Mouse (Mus musculus) liver, postnatal 0 days (tissue): Measurements from ENCODE around the gene Tnip1. TPM values are rescaled to one million over a fixed set of nuclear protein-coding genes. Genes with fewer than 3 reads are reported as not detected.
"Not testable (repeated sequence)": the region's sequence is repeated elsewhere in the genome, so short reads cannot be mapped to it uniquely, and the experiment has no call there.

ENCODE experiments used
- ATAC-seq: fragments of 200-750 bp; cut with Nextera tagmentation; 2 replicates; pipeline ENCODE4 v1.8.0; 2017; ENCODE audit warnings: mild to moderate bottlenecking, moderate library complexity
- DNase-seq: peaks from one replicate; pipeline ENCODE4 v3.0.0-alpha.2; 2016
- H3K27ac ChIP-seq: fragments of 300-500 bp; sonication (generic); 2 replicates; pipeline ENCODE4 v1.5.1; 2014; ENCODE audit warnings: antibody characterized with exemption, moderate library complexity, mild to moderate bottlenecking, low read depth
- H3K27me3 ChIP-seq: fragments of 300-500 bp; sonication (generic); 2 replicates; pipeline ENCODE4 v1.6.1; 2014; ENCODE audit warnings: low read length, control low read depth, mixed read lengths; ENCODE audit not compliant: insufficient read depth
- H3K36me3 ChIP-seq: fragments of 300-500 bp; sonication (generic); replicated peaks from 2 replicates; pipeline ENCODE4 v1.6.1; 2014; ENCODE audit warnings: mild to moderate bottlenecking, control low read depth, low read length, moderate library complexity, mixed read lengths; ENCODE audit not compliant: insufficient read depth
- H3K4me1 ChIP-seq: fragments of 300-500 bp; sonication (generic); 2 replicates; pipeline ENCODE4 v1.6.1; 2014; ENCODE audit warnings: antibody characterized with exemption, mild to moderate bottlenecking, control low read depth; ENCODE audit not compliant: insufficient read depth
- H3K4me2 ChIP-seq: fragments of 300-500 bp; sonication (generic); 2 replicates; pipeline ENCODE4 v1.6.1; 2014; ENCODE audit warnings: low read depth, mild to moderate bottlenecking, low read length, moderate library complexity, mixed read lengths
- H3K4me3 ChIP-seq: fragments of 300-500 bp; sonication (generic); 2 replicates; pipeline ENCODE4 v1.5.1; 2014; ENCODE audit warnings: low read depth, low read length
- H3K9ac ChIP-seq: fragments of 300-500 bp; sonication (generic); replicated peaks from 2 replicates; pipeline ENCODE4 v1.6.1; 2014; ENCODE audit warnings: mild to moderate bottlenecking, moderate library complexity
- H3K9me3 ChIP-seq: fragments of 300-500 bp; sonication (generic); 2 replicates; pipeline ENCODE4 v1.6.1; 2016; ENCODE audit warnings: mild to moderate bottlenecking, control low read depth, low read length, mixed read lengths
- CTCF ChIP-seq: sonication (generic); IDR thresholded peaks from 2 replicates; pipeline ENCODE4 v1.5.1; 2016; ENCODE audit warnings: antibody characterized with exemption, low read depth
- EP300 ChIP-seq: IDR thresholded peaks from 2 replicates; pipeline ENCODE4 v1.6.1; 2016; ENCODE audit warnings: antibody characterized with exemption, low read depth, mild to moderate bottlenecking
- WGBS: fragments of 180-500 bp; shearing (Covaris S2); extraction: QIAGEN DNeasy Blood & Tissue Kit; methylation state at CpG from one replicate; pipeline ENCODE4 v1.1.7; 2014; ENCODE audit not compliant: insufficient replicate concordance; 5-methylcytosine and 5-hydroxymethylcytosine counted together
- polyA plus RNA-seq: library from polyadenylated mRNA; unstranded; fragments of >200 nt; fragmentation: Nextera tagmentation; extraction: Ambion mirVana; gene quantifications from 2 replicates; pipeline ENCODE4 v1.2.1, GENCODE M21; 2015

Tnip1 gene
- polyA plus RNA-seq, 1 experiment from 2014 or later, result 5.2 TPM

DNA sequence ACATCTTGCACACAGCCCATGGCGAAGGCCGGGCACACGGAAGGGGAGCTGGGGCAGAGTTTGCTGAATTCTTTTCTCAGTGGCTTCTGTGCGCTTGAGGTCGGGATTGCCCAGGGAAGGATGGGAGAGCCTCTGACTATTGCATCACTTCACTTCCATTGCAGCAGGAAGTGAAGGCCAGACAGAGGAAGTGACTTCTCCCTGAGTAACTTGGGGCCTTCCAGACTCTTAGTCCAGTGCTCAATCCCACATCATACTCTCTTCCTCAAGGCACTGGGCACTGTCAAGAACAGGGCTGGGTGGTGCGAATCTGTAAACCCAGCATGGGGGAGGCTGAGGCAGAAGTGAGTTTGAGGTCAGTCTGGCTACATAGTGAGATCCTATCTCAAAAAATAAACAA is 2.5 kb upstream of the Tnip1 start:
- no peak for ATAC-seq
- no peak for TF ChIP-seq EP300
- TF ChIP-seq CTCF, result no peak
- Histone ChIP-seq H3K27ac (no peak overlapping the region), H3K36me3 (no peaks in the 10 kb centered on the region), H3K4me3 (no peak overlapping the region), H3K9ac (no peak overlapping the region), H3K4me2 (no peak overlapping the region), H3K27me3 (no peaks in the 10 kb centered on the region), H3K4me1 (peaks cover 12% of the 10 kb centered on the region), H3K9me3 (no peaks in the 10 kb centered on the region)
- 55% methylated on average over 6 of the region's 6 CpGs for WGBS
- no peak for DNase-seq

DNA sequence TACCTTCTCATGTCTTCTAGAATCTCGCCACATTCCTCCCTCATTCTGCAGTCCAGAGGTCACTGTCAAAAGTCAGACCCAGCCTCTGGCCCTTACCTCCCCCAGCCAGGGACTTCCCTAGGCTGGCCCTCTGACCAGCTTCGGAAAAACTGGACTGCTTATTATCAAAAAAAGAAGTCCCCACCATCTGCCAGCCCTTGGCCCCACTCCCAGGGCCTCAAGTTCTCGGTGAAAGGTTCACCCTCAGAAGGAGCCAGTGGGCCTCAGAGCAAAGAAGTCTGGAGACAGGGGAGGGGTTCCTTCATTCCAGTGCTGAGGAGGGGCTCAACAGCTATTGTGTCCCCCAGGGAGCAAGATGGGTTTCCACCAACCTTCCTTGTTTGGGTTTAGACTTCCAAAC is 796 bp downstream of the Tnip1 start:
- Histone ChIP-seq H3K4me3 (no peak overlapping the region), H3K4me2 (no peak overlapping the region), H3K27me3 (no peaks in the 10 kb centered on the region), H3K9ac (no peak overlapping the region), H3K27ac (no peak overlapping the region), H3K4me1 (peaks cover 26% of the 10 kb centered on the region), H3K36me3 (no peaks in the 10 kb centered on the region), H3K9me3 (no peaks in the 10 kb centered on the region)
- DNase-seq, result no peak
- WGBS, result 49% methylated on average over 3 of the region's 3 CpGs
- no peak for ATAC-seq
- TF ChIP-seq EP300 (no peak), CTCF (no peak)

DNA sequence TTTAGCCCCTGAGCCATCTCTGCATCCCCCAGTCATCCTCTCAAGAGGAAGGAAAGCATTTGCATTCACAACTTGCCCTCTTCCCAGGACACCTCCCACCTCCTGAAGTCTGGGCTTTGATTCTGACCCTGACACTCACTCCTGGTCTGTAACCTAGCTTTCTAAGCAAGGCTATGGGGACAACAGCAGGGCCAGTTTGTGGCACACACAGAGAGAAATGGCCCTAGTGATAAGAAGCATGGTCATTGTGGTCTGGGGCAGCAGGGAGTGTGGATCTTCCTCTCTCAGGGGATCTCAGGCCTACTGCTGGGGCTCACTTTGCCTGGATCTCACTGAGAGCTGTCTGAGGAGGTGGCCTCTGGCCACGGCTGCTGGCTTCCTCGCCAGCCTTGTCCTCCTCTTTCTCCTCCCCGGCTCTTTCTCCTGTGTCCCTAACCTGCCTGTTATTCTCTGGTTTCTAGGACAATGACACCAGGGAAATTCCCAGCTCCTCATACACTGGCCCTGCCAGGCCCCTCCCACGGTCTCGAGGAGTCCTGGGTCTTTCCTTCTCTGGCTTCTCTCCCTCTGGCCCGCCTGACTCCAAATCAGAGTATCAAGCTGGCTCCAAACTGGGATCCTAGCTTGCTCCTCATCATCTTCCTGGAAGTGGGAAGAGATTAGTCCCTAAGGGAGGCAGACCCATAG is 1.4 kb downstream of the Tnip1 start:
- DNase-seq, result no peak

DNA sequence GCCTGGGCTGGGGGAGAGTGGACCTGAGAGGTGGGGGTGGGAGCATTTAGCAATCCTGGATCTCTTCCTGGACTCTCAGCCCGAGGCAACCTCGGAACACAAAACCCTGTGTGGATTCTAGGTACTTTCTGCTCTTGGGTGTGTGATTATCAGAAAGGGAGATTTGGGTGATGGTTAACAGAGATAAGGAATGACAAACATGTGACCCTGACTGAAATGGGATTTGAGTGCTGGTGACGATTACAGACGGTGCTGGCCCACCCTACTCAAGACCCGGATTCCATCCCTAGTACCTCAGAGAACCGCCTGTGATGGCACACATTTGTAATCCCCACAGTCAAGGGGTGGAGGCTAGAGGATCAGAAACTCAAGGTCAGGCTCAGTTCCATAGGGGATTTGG is 2.5 kb downstream of the Tnip1 start:
- H3K9me3 ChIP-seq, result no peaks in the 10 kb centered on the region
- H3K27me3 ChIP-seq, result no peaks in the 10 kb centered on the region
- WGBS, result 61% methylated on average over 6 of the region's 6 CpGs
- no peak overlapping the region for H3K9ac ChIP-seq
- ATAC-seq (no peak), DNase-seq (no peak)
- no peak overlapping the region for H3K4me3 ChIP-seq
- H3K36me3 ChIP-seq, result no peaks in the 10 kb centered on the region
- H3K4me1 ChIP-seq, result peaks cover 27% of the 10 kb centered on the region
- H3K27ac ChIP-seq, result no peak overlapping the region
- H3K4me2 ChIP-seq, result no peak overlapping the region
- TF ChIP-seq CTCF (no peak), EP300 (no peak)

More for the DNA sequence above, 1.4 kb downstream of the Tnip1 start:
- TF ChIP-seq EP300 (no peak), CTCF (no peak)
- Histone ChIP-seq H3K36me3 (no peaks in the 10 kb centered on the region), H3K4me1 (peaks cover 29% of the 10 kb centered on the region), H3K4me2 (no peak overlapping the region), H3K9ac (no peak overlapping the region), H3K27me3 (no peaks in the 10 kb centered on the region), H3K9me3 (no peaks in the 10 kb centered on the region), H3K4me3 (no peak overlapping the region), H3K27ac (0 out of 2 replicates have a peak overlapping the region, but pooled peaks have one; percentile 1)
- 58% methylated on average over 6 of the region's 6 CpGs for WGBS
- 0 out of 2 replicates have a peak, but pooled peaks have one; percentile 8 for ATAC-seq

DNA sequence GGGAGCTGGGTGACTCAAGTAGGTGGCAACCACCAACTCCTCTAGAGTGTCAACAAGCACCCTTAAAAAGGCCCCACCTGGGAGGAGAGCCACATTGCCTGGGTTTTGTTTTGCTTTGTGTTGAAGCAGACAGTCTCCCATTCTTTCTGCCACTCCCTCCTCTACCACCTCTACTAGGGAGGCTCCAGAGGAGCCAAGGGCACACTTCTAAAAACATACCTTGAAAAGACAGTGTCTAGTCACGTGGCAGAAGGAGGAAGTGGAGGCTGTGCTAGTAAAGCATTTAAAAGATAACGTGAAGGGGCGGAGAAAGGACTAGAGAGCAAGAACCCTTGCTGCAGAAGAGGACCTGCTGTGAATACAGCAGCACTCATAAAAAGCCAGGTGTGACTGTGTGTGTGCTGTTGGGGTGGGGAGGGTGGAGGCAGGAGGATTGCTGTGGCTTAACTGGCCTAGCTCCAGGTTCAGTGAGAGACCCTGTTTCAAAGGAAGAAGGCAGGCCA is 4.1 kb downstream of the Tnip1 start:
- H3K4me3 ChIP-seq, result no peak overlapping the region
- TF ChIP-seq EP300, result no peak
- no peak for TF ChIP-seq CTCF
- peaks cover 33% of the 10 kb centered on the region for H3K4me1 ChIP-seq
- H3K27me3 ChIP-seq, result no peaks in the 10 kb centered on the region
- H3K36me3 ChIP-seq, result no peaks in the 10 kb centered on the region
- H3K9me3 ChIP-seq, result no peaks in the 10 kb centered on the region
- 20% methylated on average over 3 of the region's 3 CpGs for WGBS
- H3K27ac ChIP-seq, result peak overlapping the region; percentile 25; the same call in 1 of the 2 replicates
- no peak overlapping the region for H3K9ac ChIP-seq
- no peak for ATAC-seq
- no peak for DNase-seq
- H3K4me2 ChIP-seq, result no peak overlapping the region

DNA sequence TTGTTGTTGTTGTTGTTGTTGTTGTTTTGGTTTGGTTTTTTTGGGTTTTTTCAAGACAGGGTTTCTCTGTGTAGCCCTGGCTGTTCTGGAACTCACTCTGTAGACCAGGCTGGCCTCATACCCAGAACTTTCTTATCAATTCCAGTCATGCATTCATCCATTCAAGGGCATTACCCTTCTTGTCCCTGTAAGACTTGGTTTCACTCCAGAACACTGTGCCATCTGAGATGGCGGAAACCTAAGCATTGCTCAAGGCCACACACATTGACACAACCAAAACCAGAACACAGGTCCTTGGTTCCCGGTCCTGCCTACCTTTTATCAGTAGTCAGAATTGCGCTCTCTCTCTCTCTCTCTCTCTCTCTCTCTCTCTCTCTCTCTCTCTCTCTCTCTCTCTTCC is 5.0 kb downstream of the Tnip1 start:
- not testable (repeated sequence) for H3K9me3 ChIP-seq, ATAC-seq, H3K9ac ChIP-seq, DNase-seq, H3K27me3 ChIP-seq, H3K36me3 ChIP-seq, H3K27ac ChIP-seq, H3K4me3 ChIP-seq, H3K4me2 ChIP-seq
- 69% methylated on average over 3 of the region's 3 CpGs for WGBS
- peaks cover 33% of the 10 kb centered on the region for H3K4me1 ChIP-seq
